8 mouse cellular contexts compared by ENCODE assay signal in genomic region chr14:76413773-76414121, GRCm38 (mm10). TPM values are rescaled to one million over a fixed set of nuclear protein-coding genes. Genes with fewer than 3 reads are reported as not detected.
DNase-seq lines count a peak whose midpoint lies in the region; ATAC-seq and TF ChIP-seq lines count a peak whose summit lies in the region.

No protein-coding gene starts in this region.

- no peak for DNase-seq in left cerebral cortex, adult 2 months (ENCODE audit: extremely low spot score in 1 of 2, low spot score in 2 of 2)
- no peak for DNase-seq in left cerebral cortex, adult 9 months (ENCODE audit: low spot score in 2 of 2)
- DNase-seq in embryonic facial prominence, embryonic 11.5 days (ENCODE audit: low spot score) = peak; percentile 53
- peak; percentile 63 for DNase-seq in midbrain, postnatal 0 days (ENCODE audit: low spot score)
- no peak for DNase-seq in ovary, postnatal 14 days (ENCODE audit: low spot score)
- no peak for DNase-seq in layer of hippocampus, postnatal 10 days (ENCODE audit: low spot score in 2 of 2)
- no peak for DNase-seq in right cerebral cortex, postnatal 14 days

- ATAC-seq in embryonic facial prominence, embryonic 11.5 days (replicated peaks; ENCODE audit: insufficient number of reproducible peaks, low FRiP score, low TSS enrichment, low read depth) = 0 out of 2 replicates have a peak, but pooled peaks have one; percentile 1
- ATAC-seq in intestine, embryonic 15.5 days = no peak
- no peak for ATAC-seq in midbrain, postnatal 0 days (ENCODE audit: low FRiP score)

- peak overlapping the region; percentile 66 for H3K4me3 ChIP-seq in left cerebral cortex, adult 2 months
- peak overlapping the region; percentile 98 for H3K4me3 ChIP-seq in embryonic facial prominence, embryonic 11.5 days (ENCODE audit: low read depth, low read length)
- peak overlapping the region; percentile 95 for H3K4me3 ChIP-seq in intestine, embryonic 15.5 days (replicated peaks)
- peak overlapping the region; percentile 75 for H3K4me3 ChIP-seq in midbrain, postnatal 0 days (ENCODE audit: low read depth, low read length)

- H3K4me2 ChIP-seq in embryonic facial prominence, embryonic 11.5 days (ENCODE audit: low read depth, low read length) = peak overlapping the region; percentile 66
- peak overlapping the region; percentile 93 for H3K4me2 ChIP-seq in intestine, embryonic 15.5 days (replicated peaks)
- H3K4me2 ChIP-seq in midbrain, postnatal 0 days (ENCODE audit: low read depth, low read length, poor library complexity, severe bottlenecking) = peak overlapping the region; percentile 90

- no peak for TF ChIP-seq CTCF in left cerebral cortex, adult 2 months (IDR thresholded peaks at IDR 0.05)
- peak; percentile 58 for TF ChIP-seq CTCF in midbrain, postnatal 0 days (IDR thresholded peaks at IDR 0.05)

- H3K9ac ChIP-seq in embryonic facial prominence, embryonic 11.5 days (replicated peaks; ENCODE audit: low read length) = peak overlapping the region; percentile 95
- peak overlapping the region; percentile 91 for H3K9ac ChIP-seq in intestine, embryonic 15.5 days
- H3K9ac ChIP-seq in midbrain, postnatal 0 days (replicated peaks; ENCODE audit: low read length, poor library complexity, severe bottlenecking) = peak overlapping the region; percentile 87

- WGBS in embryonic facial prominence, embryonic 11.5 days = under 1% methylated on average over 10 of the region's 10 CpGs
- WGBS in intestine, embryonic 15.5 days = 0% methylated on average over 10 of the region's 10 CpGs
- under 1% methylated on average over 10 of the region's 10 CpGs for WGBS in midbrain, postnatal 0 days

- no peaks in the 10 kb centered on the region for H3K27me3 ChIP-seq in embryonic facial prominence, embryonic 11.5 days (ENCODE audit: control insufficient read depth, insufficient read depth, low read length)
- no peaks in the 10 kb centered on the region for H3K27me3 ChIP-seq in intestine, embryonic 15.5 days (replicated peaks)
- H3K27me3 ChIP-seq in midbrain, postnatal 0 days (ENCODE audit: insufficient read depth, low read length) = no peaks in the 10 kb centered on the region

- H3K27ac ChIP-seq in left cerebral cortex, adult 2 months = peak overlapping the region; percentile 96
- H3K27ac ChIP-seq in embryonic facial prominence, embryonic 11.5 days (replicated peaks; ENCODE audit: low read depth, low read length) = peak overlapping the region; percentile 97
- H3K27ac ChIP-seq in intestine, embryonic 15.5 days = peak overlapping the region; percentile 98
- H3K27ac ChIP-seq in midbrain, postnatal 0 days (ENCODE audit: low read depth, low read length) = peak overlapping the region; percentile 98

- H3K36me3 ChIP-seq in embryonic facial prominence, embryonic 11.5 days (replicated peaks; ENCODE audit: control insufficient read depth, insufficient read depth, low read depth, low read length) = peaks cover 4% of the 10 kb centered on the region
- peaks cover 13% of the 10 kb centered on the region; the same call in 1 of the 2 replicates for H3K36me3 ChIP-seq in intestine, embryonic 15.5 days
- peaks cover 13% of the 10 kb centered on the region; the same call in 1 of the 2 replicates for H3K36me3 ChIP-seq in midbrain, postnatal 0 days (ENCODE audit: insufficient read depth, low read length)

- peaks cover 3% of the 10 kb centered on the region for H3K4me1 ChIP-seq in embryonic facial prominence, embryonic 11.5 days (ENCODE audit: control insufficient read depth, insufficient read depth, low read length)
- H3K4me1 ChIP-seq in intestine, embryonic 15.5 days (replicated peaks) = peaks cover 23% of the 10 kb centered on the region
- peaks cover 21% of the 10 kb centered on the region for H3K4me1 ChIP-seq in midbrain, postnatal 0 days (ENCODE audit: insufficient read depth, low read length)

- H3K9me3 ChIP-seq in embryonic facial prominence, embryonic 11.5 days (replicated peaks; ENCODE audit: control insufficient read depth, low read length) = no peaks in the 10 kb centered on the region
- H3K9me3 ChIP-seq in intestine, embryonic 15.5 days = no peaks in the 10 kb centered on the region
- H3K9me3 ChIP-seq in midbrain, postnatal 0 days (ENCODE audit: low read length) = no peaks in the 10 kb centered on the region

- intact Hi-C loops in left cerebral cortex, adult 2 months (cut with DNase I) = loop anchor here (1.0 to 10.0 kb wide), 4 partner anchors 101 to 569 kb away; partner anchors contain the start of gene Tpt1

RNA-seq across cellular contexts. Expression of gene Tsc22d1, which starts 1.0 kb away (rescaled TPM):
- 100 to 1,000 TPM; 593 to 598 TPM for total RNA-seq in left cerebral cortex, adult 2 months (2021)
- 559 and 576 TPM in 2 replicates for polyA plus RNA-seq in embryonic facial prominence, embryonic 11.5 days (2014; fragmentation: Nextera tagmentation; extraction: Ambion mirVana)
- 386 and 396 TPM in 2 replicates for polyA plus RNA-seq in intestine, embryonic 15.5 days (2015; fragmentation: Nextera tagmentation; extraction: Ambion mirVana)
- total RNA-seq in midbrain, postnatal 0 days (2014; rRNA removed) = 574 and 673 TPM in 2 replicates
- polyA plus RNA-seq in midbrain, postnatal 0 days (2015; fragmentation: Nextera tagmentation; extraction: Ambion mirVana) = 603 and 649 TPM in 2 replicates
- total RNA-seq in layer of hippocampus, postnatal 10 days (2021) = 100 to 1,000 TPM; 530 to 560 TPM

Comparison
In these comparisons a context has a peak if more than half of its experiments do, and no peak if none do; other contexts are left out.
1. DNase-seq: peak in embryonic facial prominence, embryonic 11.5 days (single experiment) and midbrain, postnatal 0 days (single experiment); none in left cerebral cortex, adult 2 months (0 of 2), left cerebral cortex, adult 9 months (0 of 2), ovary, postnatal 14 days (single experiment), layer of hippocampus, postnatal 10 days (0 of 2) and right cerebral cortex, postnatal 14 days (single experiment).
2. Peak in every context shown above with its lines, with median percentiles within 50 percentile points of each other: H3K27ac ChIP-seq, H3K4me3 ChIP-seq, H3K4me2 ChIP-seq and H3K9ac ChIP-seq.